Mouse (Mus musculus) stomach, postnatal 0 days (tissue): ENCODE data around the gene Wipf1. TPM values are rescaled to one million over a fixed set of nuclear protein-coding genes. Genes with fewer than 3 reads are reported as not detected.

Source experiments
- ATAC-seq: fragments of 200-750 bp; cut with Nextera tagmentation; 2 replicates; pipeline ENCODE4 v1.8.0; 2017; ENCODE audit not compliant: low FRiP score, low TSS enrichment
- DNase-seq: peaks from one replicate; pipeline ENCODE4 v3.0.0-alpha.2; 2016; ENCODE audit warnings: low spot score
- H3K27ac ChIP-seq: fragments of 300-500 bp; sonication (generic); replicated peaks from 2 replicates; pipeline ENCODE4 v1.5.1; 2014; ENCODE audit warnings: mild to moderate bottlenecking, control low read depth
- H3K27me3 ChIP-seq: fragments of 300-500 bp; sonication (generic); 2 replicates; pipeline ENCODE4 v1.6.1; 2014; ENCODE audit warnings: low read length; ENCODE audit not compliant: control insufficient read depth, insufficient read depth
- H3K36me3 ChIP-seq: fragments of 300-500 bp; sonication (generic); 2 replicates; pipeline ENCODE4 v1.6.1; 2014; ENCODE audit warnings: low read length, mixed read lengths; ENCODE audit not compliant: control insufficient read depth, insufficient read depth
- H3K4me1 ChIP-seq: fragments of 300-500 bp; sonication (generic); replicated peaks from 2 replicates; pipeline ENCODE4 v1.6.1; 2014; ENCODE audit warnings: antibody characterized with exemption; ENCODE audit not compliant: control insufficient read depth, insufficient read depth
- H3K4me2 ChIP-seq: fragments of 300-500 bp; sonication (generic); replicated peaks from 2 replicates; pipeline ENCODE4 v1.6.1; 2014; ENCODE audit warnings: low read depth, mild to moderate bottlenecking, control low read depth, moderate library complexity
- H3K4me3 ChIP-seq: fragments of 300-500 bp; sonication (generic); 2 replicates; pipeline ENCODE4 v1.5.1; 2014; ENCODE audit warnings: low read depth, low read length, control low read depth
- H3K9ac ChIP-seq: fragments of 300-500 bp; sonication (generic); 2 replicates; pipeline ENCODE4 v1.6.1; 2014; ENCODE audit warnings: mild to moderate bottlenecking, low read length, control low read depth, mixed read lengths
- H3K9me3 ChIP-seq: fragments of 300-500 bp; sonication (generic); 2 replicates; pipeline ENCODE4 v1.6.1; 2016; ENCODE audit warnings: low read length; ENCODE audit not compliant: control insufficient read depth
- CTCF ChIP-seq: IDR thresholded peaks from 2 replicates; pipeline ENCODE4 v1.5.1; 2016; ENCODE audit warnings: antibody characterized with exemption, low read depth, mild to moderate bottlenecking, moderate library complexity
- EP300 ChIP-seq: optimal IDR thresholded peaks from 2 replicates; pipeline ENCODE3; 2016; ENCODE audit warnings: antibody characterized with exemption
- WGBS: fragments of 180-500 bp; shearing (Covaris S2); extraction: QIAGEN DNeasy Blood & Tissue Kit; methylation state at CpG from one replicate; pipeline ENCODE4 v1.1.7; 2014; 5-methylcytosine and 5-hydroxymethylcytosine counted together
- polyA plus RNA-seq: library from polyadenylated mRNA; unstranded; fragments of >200 nt; fragmentation: Nextera tagmentation; extraction: Ambion mirVana; gene quantifications from 2 replicates; pipeline ENCODE4 v1.2.1, GENCODE M21; 2015

Wipf1 gene
- polyA plus RNA-seq, 1 experiment from 2014 or later = 3.3 TPM

DNA sequence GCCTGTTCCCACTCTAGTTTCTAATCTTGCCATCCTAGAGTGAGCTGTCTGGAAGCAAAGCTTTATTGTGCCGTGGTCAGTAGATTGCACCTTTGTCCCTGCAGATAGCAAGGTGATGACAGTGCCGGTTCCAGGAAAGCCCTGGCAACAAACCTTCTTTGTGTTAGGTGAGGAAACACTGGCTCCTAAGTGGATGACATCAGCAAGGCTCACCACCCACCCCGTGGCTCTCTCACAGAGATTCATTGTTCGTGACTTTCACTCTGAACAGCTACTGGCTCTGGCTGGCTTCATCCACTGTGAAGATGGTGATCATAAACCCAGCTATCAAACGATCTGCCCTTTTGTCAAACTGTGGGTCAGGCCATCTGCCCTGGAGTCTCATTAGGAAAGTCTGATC is 113.6 kb downstream of the Wipf1 start:
- WGBS = 56% methylated on average over 5 of the region's 5 CpGs
- no peak for TF ChIP-seq CTCF
- no peak for TF ChIP-seq EP300
- Histone ChIP-seq H3K36me3 (no peaks in the 10 kb centered on the region), H3K4me1 (no peaks in the 10 kb centered on the region), H3K4me3 (no peak overlapping the region), H3K4me2 (no peak overlapping the region), H3K27me3 (no peaks in the 10 kb centered on the region), H3K27ac (no peak overlapping the region), H3K9ac (no peak overlapping the region), H3K9me3 (no peaks in the 10 kb centered on the region)
- DNase-seq (no peak), ATAC-seq (no peak)

DNA sequence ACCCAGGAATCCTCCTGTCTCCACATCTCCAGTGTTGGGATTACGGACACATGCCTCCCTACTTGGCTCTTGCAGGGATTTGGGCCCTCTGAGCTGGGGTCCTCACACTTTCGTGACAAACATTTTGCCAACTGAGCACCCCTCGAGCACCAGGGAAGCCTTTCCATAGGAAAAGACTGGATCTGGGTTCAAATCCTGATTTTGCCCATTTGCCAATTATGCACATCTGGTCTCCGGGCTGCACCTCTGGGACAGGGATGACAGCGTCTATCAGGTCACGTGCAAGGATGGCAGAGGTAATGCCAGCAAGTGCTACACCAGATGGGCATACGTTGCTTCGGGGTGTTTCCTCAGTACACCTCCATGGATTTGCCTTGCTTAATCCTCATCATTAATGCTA is 119.5 kb downstream of the Wipf1 start:
- Histone ChIP-seq H3K27ac (no peak overlapping the region), H3K27me3 (no peaks in the 10 kb centered on the region), H3K36me3 (no peaks in the 10 kb centered on the region), H3K4me1 (no peaks in the 10 kb centered on the region), H3K9ac (no peak overlapping the region), H3K4me2 (no peak overlapping the region), H3K9me3 (no peaks in the 10 kb centered on the region), H3K4me3 (no peak overlapping the region)
- no peak for ATAC-seq
- TF ChIP-seq EP300 (no peak), CTCF (no peak)
- DNase-seq = no peak
- 94% methylated on average over 8 of the region's 8 CpGs for WGBS

DNA sequence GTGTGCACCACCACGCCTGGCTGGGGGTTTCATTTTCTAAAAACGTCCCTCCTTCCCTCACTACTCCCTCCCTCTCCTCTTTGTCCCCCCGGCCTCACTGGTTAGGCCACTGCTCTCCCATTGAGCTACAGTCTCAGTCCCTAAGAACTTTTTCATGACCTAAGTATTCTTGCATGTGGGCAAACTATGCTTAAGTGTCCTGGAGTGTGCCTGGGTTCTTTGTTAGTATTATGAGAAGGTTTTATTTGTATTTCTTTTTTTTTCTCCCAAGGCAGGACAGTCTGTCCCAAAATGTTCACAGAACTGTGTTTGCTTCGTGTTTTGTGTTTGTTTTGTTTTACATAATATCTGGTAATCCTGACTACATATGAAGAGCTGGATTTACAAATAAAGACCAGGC is 121.9 kb downstream of the Wipf1 start:
- Histone ChIP-seq H3K4me3 (no peak overlapping the region), H3K4me1 (no peaks in the 10 kb centered on the region), H3K9me3 (no peaks in the 10 kb centered on the region), H3K27ac (no peak overlapping the region), H3K9ac (no peak overlapping the region), H3K27me3 (no peaks in the 10 kb centered on the region), H3K36me3 (no peaks in the 10 kb centered on the region), H3K4me2 (no peak overlapping the region)
- WGBS = 57% methylated on average over 4 of the region's 4 CpGs
- no peak for ATAC-seq
- no peak for DNase-seq
- TF ChIP-seq EP300 = no peak
- TF ChIP-seq CTCF = no peak

DNA sequence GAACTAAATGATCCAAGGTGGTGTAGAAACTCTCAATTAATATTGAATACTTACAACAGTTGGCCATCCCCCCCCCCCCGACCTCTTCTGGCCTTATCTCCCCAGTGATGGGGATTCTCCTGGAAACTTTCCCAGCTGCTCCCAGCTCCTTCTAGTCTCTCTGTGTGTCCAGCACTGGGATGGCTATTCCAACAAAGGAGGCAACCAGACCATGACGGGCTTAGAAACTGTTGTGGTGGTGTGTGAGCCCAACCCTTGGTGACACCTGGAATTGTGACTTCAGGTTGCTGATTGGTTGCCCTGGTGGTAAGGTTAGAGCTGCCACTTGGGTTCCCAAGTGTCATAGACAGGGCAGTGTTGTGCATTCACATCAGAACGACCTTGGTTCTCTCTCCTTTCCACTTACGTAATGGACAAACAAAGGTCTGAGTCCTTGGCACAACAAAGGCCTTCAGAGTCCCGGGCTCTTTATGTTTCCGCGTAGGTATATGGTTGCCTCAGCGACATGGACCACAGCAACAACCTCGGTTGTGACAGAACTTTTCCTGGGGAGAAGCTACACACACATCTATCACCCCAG is 123.1 kb downstream of the Wipf1 start:
- ATAC-seq (no peak), DNase-seq (no peak)
- Histone ChIP-seq H3K36me3 (no peaks in the 10 kb centered on the region), H3K27ac (no peak overlapping the region), H3K27me3 (no peaks in the 10 kb centered on the region), H3K4me2 (no peak overlapping the region), H3K4me3 (no peak overlapping the region), H3K9me3 (no peaks in the 10 kb centered on the region), H3K9ac (no peak overlapping the region), H3K4me1 (no peaks in the 10 kb centered on the region)
- 87% methylated on average over 9 of the region's 9 CpGs for WGBS
- no peak for TF ChIP-seq CTCF
- TF ChIP-seq EP300 = no peak

DNA sequence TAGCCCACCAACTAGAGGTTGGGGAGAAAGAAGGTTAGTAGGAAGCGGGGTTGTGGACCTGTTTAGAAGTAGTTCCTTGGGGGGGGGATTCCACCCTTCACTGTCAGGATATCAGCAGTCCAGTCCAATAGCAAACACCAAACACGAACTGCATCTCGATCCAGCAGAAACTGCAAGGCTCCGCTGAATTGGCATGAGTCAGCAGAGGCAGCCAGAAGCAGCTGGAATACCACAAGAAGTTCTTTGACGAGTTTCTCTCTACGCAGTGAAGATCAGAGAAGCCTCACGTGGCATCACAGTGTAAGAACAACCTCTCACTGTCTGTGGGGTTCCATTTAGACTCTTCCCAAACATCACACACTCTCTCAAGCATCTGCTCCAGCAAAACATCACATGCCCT is 124.6 kb downstream of the Wipf1 start:
- Histone ChIP-seq H3K4me2 (no peak overlapping the region), H3K36me3 (no peaks in the 10 kb centered on the region), H3K9ac (no peak overlapping the region), H3K27ac (no peak overlapping the region), H3K27me3 (no peaks in the 10 kb centered on the region), H3K4me3 (no peak overlapping the region), H3K9me3 (no peaks in the 10 kb centered on the region), H3K4me1 (no peaks in the 10 kb centered on the region)
- no peak for ATAC-seq
- no peak for DNase-seq
- WGBS = 91% methylated on average over 7 of the region's 7 CpGs
- no peak for TF ChIP-seq CTCF
- TF ChIP-seq EP300 = no peak

DNA sequence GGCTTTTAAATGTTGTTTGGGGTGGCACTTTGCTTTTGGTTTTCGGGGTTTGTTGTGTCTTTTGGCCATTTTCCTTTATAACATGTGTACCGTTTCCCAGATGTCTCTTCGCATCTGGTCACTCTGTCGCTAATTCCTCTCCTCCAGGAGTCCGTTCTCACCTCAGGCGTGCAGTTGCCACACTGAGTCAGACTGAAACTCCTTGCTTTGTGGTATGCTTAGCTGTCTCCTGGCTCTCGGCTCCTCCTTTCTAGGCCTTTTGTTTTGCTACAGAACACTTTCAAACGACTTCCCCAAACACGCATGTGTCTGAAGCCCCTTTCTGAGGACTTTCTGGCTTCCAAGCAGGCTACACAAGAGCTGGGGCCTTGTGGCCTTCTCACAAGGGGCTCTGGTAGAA is 125.1 kb downstream of the Wipf1 start:
- H3K4me3 ChIP-seq = no peak overlapping the region
- H3K9ac ChIP-seq = no peak overlapping the region
- DNase-seq (no peak), ATAC-seq (no peak)
- WGBS = 83% methylated on average over 9 of the region's 9 CpGs
- no peaks in the 10 kb centered on the region for H3K27me3 ChIP-seq
- no peaks in the 10 kb centered on the region for H3K9me3 ChIP-seq
- no peak overlapping the region for H3K27ac ChIP-seq
- TF ChIP-seq CTCF (no peak), EP300 (no peak)
- H3K4me2 ChIP-seq = no peak overlapping the region
- H3K4me1 ChIP-seq = no peaks in the 10 kb centered on the region
- H3K36me3 ChIP-seq = no peaks in the 10 kb centered on the region
